Mouse (Mus musculus) MEL (cell line): ENCODE results near the gene Kntc1. TPM values are rescaled to one million over a fixed set of nuclear protein-coding genes. Genes with fewer than 3 reads are reported as not detected.

Experiments
- DNase-seq: peaks from one replicate; pipeline ENCODE4 v3.0.0; 2011; ENCODE audit warnings: low read depth, low spot score
- H3K27ac ChIP-seq: 2 replicates; pipeline ENCODE4 v1.5.1; 2012; ENCODE audit warnings: low read depth, mild to moderate bottlenecking, control low read depth, low read length, moderate library complexity; ENCODE audit not compliant: control insufficient read depth
- H3K27me3 ChIP-seq, 2 experiments: fragments of 150-350 bp in 1 of 2; sonication (generic) in 1 of 2; 2 replicates each; pipeline ENCODE4 v1.6.1; 2012; ENCODE audit warnings: low read length in 2 of 2, mild to moderate bottlenecking in 2 of 2, improper control_type of control experiment in 1 of 2, moderate library complexity in 1 of 2; ENCODE audit not compliant: insufficient read depth in 2 of 2, control insufficient read depth in 1 of 2
- H3K36me3 ChIP-seq, 2 experiments: 2 replicates each; pipeline ENCODE4 v1.6.1; 2012 to 2014; ENCODE audit warnings: low read length in 2 of 2, improper control_type of control experiment in 1 of 2, inconsistent platforms in 1 of 2, mild to moderate bottlenecking in 1 of 2; ENCODE audit not compliant: insufficient read depth in 2 of 2, control insufficient read depth in 1 of 2
- H3K4me1 ChIP-seq, 2 experiments: fragments of 150-350 bp in 1 of 2; sonication (generic) in 1 of 2; 2 replicates each; pipeline ENCODE4 v1.6.1; 2012; ENCODE audit warnings: low read length in 2 of 2, improper control_type of control experiment in 1 of 2, mild to moderate bottlenecking in 1 of 2; ENCODE audit not compliant: insufficient read depth in 2 of 2, control insufficient read depth in 1 of 2
- H3K4me3 ChIP-seq, 2 experiments: fragments of 150-350 bp in 1 of 2; sonication (generic) in 1 of 2; 2 replicates each; pipeline ENCODE4 v1.5.1; 2012; ENCODE audit warnings: low read depth in 2 of 2, low read length in 2 of 2, mild to moderate bottlenecking in 2 of 2, moderate library complexity in 2 of 2, control low read depth in 1 of 2, improper control_type of control experiment in 1 of 2; ENCODE audit not compliant: control insufficient read depth in 1 of 2, insufficient read depth in 1 of 2
- H3K79me2 ChIP-seq: 2 replicates; pipeline ENCODE4 v1.6.1; 2012; ENCODE audit warnings: mild to moderate bottlenecking, low read length, moderate library complexity; ENCODE audit not compliant: control insufficient read depth, poor library complexity, insufficient read depth
- H3K9ac ChIP-seq: 2 replicates; pipeline ENCODE4 v1.6.1; 2012; ENCODE audit warnings: low read depth, mild to moderate bottlenecking, control low read depth, low read length, moderate library complexity; ENCODE audit not compliant: control insufficient read depth, poor library complexity, severe bottlenecking
- H3K9me3 ChIP-seq: fragments of 150-350 bp; sonication (generic); replicated peaks from 2 replicates; pipeline ENCODE4 v1.6.1; 2012; ENCODE audit warnings: mild to moderate bottlenecking, low read length, improper control_type of control experiment, moderate library complexity; ENCODE audit not compliant: insufficient read depth
- BHLHE40 ChIP-seq: IDR thresholded peaks from 2 replicates; pipeline ENCODE4 v1.6.1; 2012; ENCODE audit warnings: low read depth, mild to moderate bottlenecking, inconsistent platforms, low read length, improper control_type of control experiment, borderline replicate concordance
- CTCF ChIP-seq, 3 experiments: IDR thresholded peaks in 2 of 3; conservative IDR thresholded peaks in 1 of 3; 2 replicates each; pipeline ENCODE4 v1.5.1; 2011 to 2012; ENCODE audit warnings: low read length in 3 of 3, low read depth in 2 of 3, mild to moderate bottlenecking in 2 of 3, improper control_type of control experiment in 1 of 3, inconsistent platforms in 1 of 3, mixed read lengths in 1 of 3, moderate library complexity in 1 of 3; ENCODE audit not compliant: control insufficient read depth in 1 of 3, insufficient read depth in 1 of 3, poor library complexity in 1 of 3, severe bottlenecking in 1 of 3
- ELF1 ChIP-seq: IDR thresholded peaks from 2 replicates; pipeline ENCODE4 v1.6.1; 2014; ENCODE audit warnings: low read depth, mild to moderate bottlenecking, inconsistent platforms, low read length, improper control_type of control experiment, moderate library complexity
- EP300 ChIP-seq, 2 experiments: IDR thresholded peaks; 2 replicates each; pipeline ENCODE4 v1.6.1; 2011; ENCODE audit warnings: improper control_type of control experiment in 2 of 2, low read length in 2 of 2, low read depth in 1 of 2, mild to moderate bottlenecking in 1 of 2
- HCFC1 ChIP-seq: IDR thresholded peaks from 2 replicates; pipeline ENCODE4 v1.6.1; 2012; ENCODE audit warnings: low read depth, mild to moderate bottlenecking, inconsistent platforms, low read length, improper control_type of control experiment, moderate library complexity
- KAT2A ChIP-seq: conservative IDR thresholded peaks from 2 replicates; pipeline ENCODE4 v1.6.1; 2012; ENCODE audit warnings: low read depth, low read length, improper control_type of control experiment, inconsistent platforms
- MAFK ChIP-seq: IDR thresholded peaks from 2 replicates; pipeline ENCODE4 v1.6.1; 2011; ENCODE audit warnings: low read depth, mild to moderate bottlenecking, low read length, improper control_type of control experiment, borderline replicate concordance
- MEF2A ChIP-seq: IDR thresholded peaks from 2 replicates; pipeline ENCODE4 v1.6.1; 2014; ENCODE audit warnings: low read depth, mild to moderate bottlenecking, inconsistent platforms, low read length, improper control_type of control experiment; ENCODE audit not compliant: poor library complexity, insufficient replicate concordance, severe bottlenecking; ENCODE audit errors: extremely low read depth
- MXI1 ChIP-seq: IDR thresholded peaks from 2 replicates; pipeline ENCODE4 v1.6.1; 2011; ENCODE audit warnings: mild to moderate bottlenecking, low read depth, low read length, improper control_type of control experiment
- MYC ChIP-seq: IDR thresholded peaks from 2 replicates; pipeline ENCODE4 v1.6.1; 2011; ENCODE audit warnings: low read depth, mild to moderate bottlenecking, low read length, improper control_type of control experiment, moderate library complexity
- NELFE ChIP-seq: IDR thresholded peaks from 2 replicates; pipeline ENCODE4 v1.6.1; 2011; ENCODE audit warnings: low read depth, low read length, improper control_type of control experiment
- NRF1 ChIP-seq: IDR thresholded peaks from 2 replicates; pipeline ENCODE4 v1.6.1; 2014; ENCODE audit warnings: low read depth, mild to moderate bottlenecking, inconsistent platforms, low read length, improper control_type of control experiment, moderate library complexity; ENCODE audit not compliant: poor library complexity, insufficient read depth, severe bottlenecking
- POLR2A ChIP-seq, 2 experiments: IDR thresholded peaks; 2 replicates each; pipeline ENCODE4 v1.6.1; 2011 to 2012; ENCODE audit warnings: low read length in 2 of 2, mild to moderate bottlenecking in 2 of 2, control low read depth in 1 of 2, improper control_type of control experiment in 1 of 2, low read depth in 1 of 2, moderate library complexity in 1 of 2; ENCODE audit not compliant: control insufficient read depth in 1 of 2, insufficient read depth in 1 of 2, poor library complexity in 1 of 2
- POLR2AphosphoS5 ChIP-seq: IDR thresholded peaks from 2 replicates; pipeline ENCODE4 v1.6.1; 2012; ENCODE audit warnings: low read depth, borderline replicate concordance, mild to moderate bottlenecking, inconsistent platforms, low read length, moderate library complexity, mixed read lengths
- SIN3A ChIP-seq: IDR thresholded peaks from 2 replicates; pipeline ENCODE4 v1.6.1; 2012; ENCODE audit warnings: low read length, improper control_type of control experiment, inconsistent platforms
- SMC3 ChIP-seq: IDR thresholded peaks from 2 replicates; pipeline ENCODE4 v1.6.1; 2011; ENCODE audit warnings: low read depth, low read length, improper control_type of control experiment
- ZKSCAN1 ChIP-seq: IDR thresholded peaks from 2 replicates; pipeline ENCODE4 v1.6.1; 2012; ENCODE audit warnings: low read depth, mild to moderate bottlenecking, inconsistent platforms, low read length, improper control_type of control experiment, moderate library complexity
- polyA plus RNA-seq, 2 experiments: library from polyadenylated mRNA; stranded (reverse) in 1 of 2; unstranded in 1 of 2; fragments of >175 nt in 1 of 2; fragments of >200 nt in 1 of 2; gene quantifications; 2 replicates each; pipeline versions ENCODE4 v1.2.1 to v1.2.4; 2012; ENCODE audit warnings: low replicate concordance in 2 of 2, low read depth in 1 of 2; ENCODE audit not compliant: insufficient read length in 2 of 2, insufficient read depth in 1 of 2, missing spikeins in 1 of 2
- total RNA-seq: library from RNA; depleted of rRNA; stranded (reverse); fragments of 300-350 nt; gene quantifications from 2 replicates; pipeline ENCODE4 v1.2.3, GENCODE M21; 2012

The Kntc1 gene
- total and polyA plus RNA-seq, 3 experiments: 27.0 to 29.7 TPM; not detected in 1

DNA sequence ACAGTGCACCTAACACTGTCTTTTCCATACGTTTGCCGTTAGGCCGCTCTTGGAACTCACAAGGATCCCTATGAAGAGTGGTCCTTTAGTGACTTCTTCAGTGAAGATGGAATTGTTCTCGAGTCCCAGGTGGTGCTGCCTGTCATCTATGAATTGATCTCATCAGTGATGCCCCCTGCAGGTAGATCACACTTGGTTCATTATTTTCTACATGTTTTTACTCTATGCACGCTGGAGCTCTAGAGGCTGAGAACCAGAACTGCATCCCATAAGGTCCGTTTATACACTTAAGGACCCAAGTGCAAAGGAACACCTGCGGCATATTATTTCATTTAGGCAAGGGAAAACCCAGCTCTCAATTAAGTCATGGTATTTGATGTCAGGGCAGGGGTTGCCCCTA, 39.5 kb downstream of the Kntc1 start:
- H3K4me3 ChIP-seq: no peak overlapping the region
- no peak overlapping the region for H3K9ac ChIP-seq
- H3K36me3 ChIP-seq: peaks cover 0 to 20% of the 10 kb centered on the region in 2 experiments; a peak in 2 of 4 replicates
- H3K79me2 ChIP-seq: no peaks in the 10 kb centered on the region
- no peak for TF ChIP-seq NELFE
- TF ChIP-seq CTCF (IDR thresholded peaks at IDR 0.05 in 2 of 3, conservative IDR thresholded peaks at IDR 0.05 in 1 of 3; ENCODE audit: control insufficient read depth in 1 of 3, insufficient read depth in 1 of 3, low read depth in 2 of 3, low read length in 3 of 3, poor library complexity in 1 of 3, severe bottlenecking in 1 of 3): peak in 2 of 3 experiments; percentile 20 to 48; a peak in 3 of 6 replicates
- no peak for TF ChIP-seq ELF1
- TF ChIP-seq EP300 (IDR thresholded peaks at IDR 0.05; ENCODE audit: low read depth in 1 of 2, low read length in 2 of 2): no peak
- no peaks in the 10 kb centered on the region for H3K27me3 ChIP-seq
- no peaks in the 10 kb centered on the region for H3K4me1 ChIP-seq
- DNase-seq: peak; percentile 24
- H3K27ac ChIP-seq: no peak overlapping the region
- no peaks in the 10 kb centered on the region for H3K9me3 ChIP-seq

DNA sequence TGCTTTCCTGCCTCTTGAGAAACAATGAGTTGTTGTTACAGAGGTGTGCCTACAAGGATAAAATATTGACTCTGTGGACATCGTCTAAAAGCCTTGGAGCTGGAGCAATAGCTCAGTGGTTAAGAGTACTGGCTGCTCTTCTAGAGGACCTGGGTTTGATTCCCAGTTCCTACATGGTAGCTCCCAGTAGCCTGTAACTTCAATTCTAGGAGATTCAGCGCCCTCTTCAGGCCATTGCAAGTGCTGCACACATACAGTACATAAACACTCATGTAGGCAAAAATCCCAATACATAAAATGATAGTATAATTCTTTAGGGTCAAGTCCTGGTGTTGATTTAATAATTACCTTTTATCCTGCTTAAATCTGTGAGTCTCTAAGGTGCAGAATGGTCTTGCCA, 43.6 kb downstream of the Kntc1 start:
- peak; percentile 20 for DNase-seq
- H3K27me3 ChIP-seq: no peaks in the 10 kb centered on the region
- H3K4me3 ChIP-seq: no peak overlapping the region
- no peaks in the 10 kb centered on the region for H3K79me2 ChIP-seq
- no peak overlapping the region for H3K27ac ChIP-seq
- no peak overlapping the region for H3K9ac ChIP-seq
- H3K36me3 ChIP-seq: peaks cover 0 to 24% of the 10 kb centered on the region in 2 experiments; a peak in 2 of 4 replicates
- TF ChIP-seq KAT2A (no peak), CTCF (IDR thresholded peaks at IDR 0.05 in 2 of 3, conservative IDR thresholded peaks at IDR 0.05 in 1 of 3; ENCODE audit: control insufficient read depth in 1 of 3, insufficient read depth in 1 of 3, low read depth in 2 of 3, low read length in 3 of 3, poor library complexity in 1 of 3, severe bottlenecking in 1 of 3) (peak; percentile 22 to 43 (median 34); a peak in 4 of 6 replicates)
- TF ChIP-seq, all 39 proteins: peak for 1
- no peaks in the 10 kb centered on the region for H3K9me3 ChIP-seq
- H3K4me1 ChIP-seq: no peaks in the 10 kb centered on the region

DNA sequence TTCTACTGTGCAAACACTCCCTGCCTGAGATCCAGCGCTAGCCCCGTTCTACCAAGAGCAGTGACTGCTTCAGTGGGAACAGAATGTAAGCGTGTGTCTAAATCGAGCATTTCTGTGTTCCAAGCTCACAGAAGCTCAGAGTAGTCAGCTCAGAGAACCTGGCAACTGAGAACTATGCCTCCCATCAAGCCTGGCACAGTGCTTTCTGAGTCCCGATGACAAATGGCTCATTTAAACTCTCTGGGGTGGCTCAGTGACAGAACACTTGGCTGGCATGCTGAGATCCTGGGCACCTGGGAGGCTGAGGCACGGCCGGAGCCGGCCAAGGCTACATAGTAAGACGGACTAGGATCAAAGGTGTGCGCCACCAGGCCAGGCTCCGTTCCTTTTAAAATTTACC, 56.8 kb downstream of the Kntc1 start:
- no peak for DNase-seq
- peaks cover 0 to 1% of the 10 kb centered on the region in 2 experiments; a peak in 2 of 4 replicates for H3K36me3 ChIP-seq
- no peak for TF ChIP-seq SMC3
- no peak for TF ChIP-seq MAFK
- no peak for TF ChIP-seq POLR2AphosphoS5
- TF ChIP-seq BHLHE40: no peak
- no peak for TF ChIP-seq NRF1
- TF ChIP-seq POLR2A (IDR thresholded peaks at IDR 0.05; ENCODE audit: control insufficient read depth in 1 of 2, insufficient read depth in 1 of 2, low read depth in 1 of 2, low read length in 2 of 2, poor library complexity in 1 of 2): no peak
- TF ChIP-seq HCFC1: no peak
- TF ChIP-seq EP300 (IDR thresholded peaks at IDR 0.05; ENCODE audit: low read depth in 1 of 2, low read length in 2 of 2): no peak
- no peak for TF ChIP-seq MXI1
- no peak for TF ChIP-seq SIN3A
- no peak for TF ChIP-seq NELFE
- no peak for TF ChIP-seq MYC
- TF ChIP-seq ELF1: no peak
- no peak for TF ChIP-seq MEF2A
- no peak for TF ChIP-seq ZKSCAN1
- TF ChIP-seq, all 39 proteins: peak for 0

More for the DNA sequence above, 56.8 kb downstream of the Kntc1 start:
- no peaks in the 10 kb centered on the region for H3K9me3 ChIP-seq
- no peaks in the 10 kb centered on the region for H3K79me2 ChIP-seq
- no peak overlapping the region for H3K4me3 ChIP-seq
- no peaks in the 10 kb centered on the region for H3K4me1 ChIP-seq
- H3K9ac ChIP-seq: no peak overlapping the region
- no peaks in the 10 kb centered on the region for H3K27me3 ChIP-seq
- no peak overlapping the region for H3K27ac ChIP-seq
